Mouse (Mus musculus) midbrain, embryonic 16.5 days (tissue): ENCODE data around the gene Gfra4. TPM values are rescaled to one million over a fixed set of nuclear protein-coding genes. Genes with fewer than 3 reads are reported as not detected.

Experiments
- ATAC-seq: fragments of 200-750 bp; cut with Nextera tagmentation; 2 replicates; pipeline ENCODE4 v1.8.0; 2017; ENCODE audit warnings: moderate TSS enrichment
- H3K27ac ChIP-seq: fragments of 300-500 bp; sonication (generic); 2 replicates; pipeline ENCODE4 v1.5.1; 2014; ENCODE audit warnings: mild to moderate bottlenecking, low read length, mixed read lengths
- H3K27me3 ChIP-seq: fragments of 300-500 bp; sonication (generic); 2 replicates; pipeline ENCODE4 v1.6.1; 2014; ENCODE audit warnings: low read depth, low read length, mixed read lengths; ENCODE audit not compliant: control insufficient read depth, insufficient read depth
- H3K36me3 ChIP-seq: fragments of 300-500 bp; sonication (generic); 2 replicates; pipeline ENCODE4 v1.6.1; 2014; ENCODE audit warnings: mild to moderate bottlenecking, low read length, moderate library complexity, mixed read lengths; ENCODE audit not compliant: control insufficient read depth, insufficient read depth
- H3K4me1 ChIP-seq: fragments of 300-500 bp; sonication (generic); 2 replicates; pipeline ENCODE4 v1.6.1; 2014; ENCODE audit warnings: mild to moderate bottlenecking, low read length, mixed read lengths; ENCODE audit not compliant: control insufficient read depth, insufficient read depth
- H3K4me2 ChIP-seq: fragments of 300-500 bp; sonication (generic); 2 replicates; pipeline ENCODE4 v1.6.1; 2014; ENCODE audit warnings: mild to moderate bottlenecking, low read length, mixed read lengths
- H3K4me3 ChIP-seq: fragments of 300-500 bp; sonication (generic); 2 replicates; pipeline ENCODE4 v1.5.1; 2014; ENCODE audit warnings: low read depth, mild to moderate bottlenecking, low read length, moderate library complexity, mixed read lengths
- H3K9ac ChIP-seq: fragments of 300-500 bp; sonication (generic); 2 replicates; pipeline ENCODE4 v1.6.1; 2014; ENCODE audit warnings: low read depth, low read length, mixed read lengths
- H3K9me3 ChIP-seq: fragments of 300-500 bp; sonication (generic); replicated peaks from 2 replicates; pipeline ENCODE4 v1.6.1; 2014; ENCODE audit warnings: mild to moderate bottlenecking, low read length, mixed read lengths; ENCODE audit not compliant: control insufficient read depth, poor library complexity, severe bottlenecking
- WGBS: fragments of 180-500 bp; shearing (Covaris S2); extraction: QIAGEN DNeasy Blood & Tissue Kit; methylation state at CpG from one replicate; pipeline ENCODE4 v1.1.7; 2014; 5-methylcytosine and 5-hydroxymethylcytosine counted together
- polyA plus RNA-seq: library from polyadenylated mRNA; unstranded; fragments of >200 nt; fragmentation: Nextera tagmentation; extraction: Ambion mirVana; gene quantifications from 2 replicates; pipeline ENCODE4 v1.2.1, GENCODE M21; 2015

Gene Gfra4
- polyA plus RNA-seq, 1 experiment from 2014 or later = 49.8 TPM

- no peak for ATAC-seq
- Histone ChIP-seq H3K9me3 (no peaks in the 10 kb centered on the region), H3K9ac (peak overlapping the region; percentile 51), H3K4me2 (peak overlapping the region; percentile 66), H3K27ac (no peak overlapping the region), H3K4me3 (peak overlapping the region; percentile 38), H3K36me3 (no peaks in the 10 kb centered on the region), H3K27me3 (peaks cover 40% of the 10 kb centered on the region), H3K4me1 (peaks cover 16% of the 10 kb centered on the region)
- 4% methylated on average over 21 of the region's 21 CpGs for WGBS
Measured at GRCm38 (mm10) chr2:131054646-131055264, 11.9 kb upstream of the Gfra4 start.

- ATAC-seq = no peak
- no peaks in the 10 kb centered on the region for H3K36me3 ChIP-seq
- no peak overlapping the region for H3K27ac ChIP-seq
- H3K27me3 ChIP-seq = peaks cover 40% of the 10 kb centered on the region
- H3K9ac ChIP-seq = peak overlapping the region; percentile 51
- peaks cover 16% of the 10 kb centered on the region for H3K4me1 ChIP-seq
- WGBS = 1% methylated on average over 45 of the region's 45 CpGs
- no peaks in the 10 kb centered on the region for H3K9me3 ChIP-seq
- H3K4me2 ChIP-seq = peak overlapping the region; percentile 66
- H3K4me3 ChIP-seq = peak overlapping the region; percentile 38
Measured at GRCm38 (mm10) chr2:131053851-131054645, 11.2 kb upstream of the Gfra4 start.

GRCm38 (mm10) chr2:131052862-131053418 lies 10.1 kb upstream of the Gfra4 start:
- Histone ChIP-seq H3K4me3 (no peak overlapping the region), H3K4me2 (no peak overlapping the region), H3K9ac (no peak overlapping the region), H3K4me1 (peaks cover 16% of the 10 kb centered on the region), H3K27me3 (peaks cover 40% of the 10 kb centered on the region), H3K36me3 (no peaks in the 10 kb centered on the region), H3K27ac (no peak overlapping the region), H3K9me3 (no peaks in the 10 kb centered on the region)
- WGBS = 68% methylated on average over 6 of the region's 6 CpGs
- no peak for ATAC-seq

GRCm38 (mm10) chr2:131052043-131052442 lies 9.2 kb upstream of the Gfra4 start:
- no peak overlapping the region for H3K9ac ChIP-seq
- H3K36me3 ChIP-seq = no peaks in the 10 kb centered on the region
- H3K27me3 ChIP-seq = peaks cover 40% of the 10 kb centered on the region
- no peaks in the 10 kb centered on the region for H3K9me3 ChIP-seq
- no peak for ATAC-seq
- no peak overlapping the region for H3K4me3 ChIP-seq
- no peak overlapping the region for H3K27ac ChIP-seq
- 74% methylated on average over 5 of the region's 5 CpGs for WGBS
- H3K4me1 ChIP-seq = peaks cover 16% of the 10 kb centered on the region
- H3K4me2 ChIP-seq = no peak overlapping the region

- ATAC-seq = no peak
- WGBS = 89% methylated on average over 2 of the region's 2 CpGs
- Histone ChIP-seq H3K4me2 (no peak overlapping the region), H3K9me3 (no peaks in the 10 kb centered on the region), H3K4me3 (no peak overlapping the region), H3K27ac (no peak overlapping the region), H3K9ac (no peak overlapping the region), H3K36me3 (no peaks in the 10 kb centered on the region), H3K4me1 (peaks cover 3% of the 10 kb centered on the region; the same call in 1 of the 2 replicates), H3K27me3 (peaks cover 9% of the 10 kb centered on the region)
Measured at GRCm38 (mm10) chr2:131046025-131046424, 3.1 kb upstream of the Gfra4 start.

GRCm38 (mm10) chr2:131044989-131045720 lies 2.3 kb upstream of the Gfra4 start:
- WGBS = 79% methylated on average over 9 of the region's 9 CpGs
- H3K36me3 ChIP-seq = no peaks in the 10 kb centered on the region

GRCm38 (mm10) chr2:131044354-131044852 lies 1.5 kb upstream of the Gfra4 start:
- Histone ChIP-seq H3K9me3 (no peaks in the 10 kb centered on the region), H3K4me2 (no peak overlapping the region), H3K36me3 (no peaks in the 10 kb centered on the region), H3K27me3 (peaks cover 9% of the 10 kb centered on the region), H3K27ac (no peak overlapping the region), H3K9ac (no peak overlapping the region), H3K4me3 (no peak overlapping the region), H3K4me1 (peaks cover 10% of the 10 kb centered on the region)
- WGBS = 10% methylated on average over 7 of the region's 7 CpGs
- no peak for ATAC-seq

More at GRCm38 (mm10) chr2:131044989-131045720, 2.3 kb upstream of the Gfra4 start:
- Histone ChIP-seq H3K27ac (no peak overlapping the region), H3K9ac (no peak overlapping the region), H3K4me2 (no peak overlapping the region), H3K4me3 (no peak overlapping the region), H3K27me3 (peaks cover 9% of the 10 kb centered on the region), H3K9me3 (no peaks in the 10 kb centered on the region), H3K4me1 (peaks cover 7% of the 10 kb centered on the region)
- ATAC-seq = no peak

GRCm38 (mm10) chr2:131040854-131041825 lies 1.7 kb downstream of the Gfra4 start:
- no peaks in the 10 kb centered on the region for H3K9me3 ChIP-seq
- no peaks in the 10 kb centered on the region for H3K36me3 ChIP-seq
- peak overlapping the region; percentile 78 for H3K27ac ChIP-seq
- H3K9ac ChIP-seq = peak overlapping the region; percentile 64
- H3K4me3 ChIP-seq = peak overlapping the region; percentile 48
- peak; percentile 89 for ATAC-seq
- 3% methylated on average over 90 of the region's 115 CpGs for WGBS
- H3K27me3 ChIP-seq = peaks cover 9% of the 10 kb centered on the region
- peak overlapping the region; percentile 63 for H3K4me2 ChIP-seq
- H3K4me1 ChIP-seq = peaks cover 10% of the 10 kb centered on the region
